Mouse (Mus musculus) lung, postnatal 25 days (tissue): ENCODE results near the gene Snx21.
"Not testable (repeated sequence)": the region's sequence is repeated elsewhere in the genome, so short reads cannot be mapped to it uniquely, and the experiment has no call there.

Source experiments
- DNase-seq: peaks from one replicate; pipeline ENCODE4 v3.0.0; 2022; ENCODE audit warnings: low spot score

Snx21 gene

DNA sequence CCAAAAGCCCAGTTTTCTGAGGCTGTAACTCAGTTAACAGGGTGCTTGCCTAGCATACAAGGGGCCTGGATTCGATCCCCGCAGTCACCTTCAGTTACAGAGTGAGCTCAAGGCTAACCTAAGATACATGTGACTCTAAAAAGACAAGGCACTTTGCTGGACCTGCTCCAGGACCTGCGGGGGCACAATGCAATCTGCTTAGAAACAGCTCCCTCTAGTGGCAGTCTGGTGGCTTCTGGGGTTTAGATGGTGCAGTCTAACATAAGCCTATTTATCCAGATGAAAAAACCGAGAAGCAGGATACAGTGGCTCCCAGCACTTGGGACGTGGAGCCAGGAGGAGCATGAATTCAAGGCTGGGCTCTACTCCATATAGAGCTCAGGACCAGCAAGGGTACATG is 8.7 kb downstream of the Snx21 start:
- DNase-seq: peak; percentile 86

GRCm38 (mm10) chr2:164795868-164796267 is 10.2 kb downstream of the Snx21 start:
- DNase-seq: no peak

- not testable (repeated sequence) for DNase-seq
Measured at GRCm38 (mm10) chr2:164798554-164798953, 12.9 kb downstream of the Snx21 start.

DNA sequence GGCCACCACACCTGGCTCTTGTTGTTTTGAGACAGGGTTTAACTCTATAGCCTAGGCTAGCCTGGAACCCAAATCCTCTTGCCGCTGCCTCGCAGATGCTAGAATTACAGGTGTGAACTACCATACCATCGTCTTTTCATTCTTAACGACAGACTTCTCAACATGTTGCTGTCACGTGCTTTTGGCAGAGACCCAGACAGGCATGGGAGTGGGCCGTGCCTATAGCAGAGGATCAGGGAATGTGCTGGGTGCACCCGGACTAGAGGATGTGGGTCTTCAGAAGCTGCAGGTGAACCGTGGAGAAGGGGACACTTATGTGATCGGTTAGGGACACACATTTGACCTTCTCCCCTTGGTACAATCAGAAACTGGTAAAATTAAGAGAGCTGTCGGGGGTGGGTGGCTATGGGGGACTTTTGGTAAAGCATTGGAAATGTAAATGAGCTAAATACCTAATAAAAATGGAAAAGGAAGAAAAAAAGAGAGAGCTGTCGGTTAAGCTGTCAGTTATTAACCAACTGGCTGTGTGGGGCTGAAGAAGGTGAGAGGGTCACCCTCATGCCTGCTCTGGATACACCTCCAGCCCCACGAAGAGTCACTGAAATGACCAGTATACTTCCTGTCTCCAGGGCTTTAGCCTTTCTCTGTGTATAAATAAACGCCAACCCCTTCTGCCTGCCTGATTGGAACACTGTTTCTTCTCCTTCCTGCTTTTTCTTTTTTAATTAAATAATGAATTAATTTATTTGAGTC is 14.8 kb downstream of the Snx21 start:
- DNase-seq: no peak

- DNase-seq: no peak
Measured at GRCm38 (mm10) chr2:164803201-164803920, 17.7 kb downstream of the Snx21 start.

DNA sequence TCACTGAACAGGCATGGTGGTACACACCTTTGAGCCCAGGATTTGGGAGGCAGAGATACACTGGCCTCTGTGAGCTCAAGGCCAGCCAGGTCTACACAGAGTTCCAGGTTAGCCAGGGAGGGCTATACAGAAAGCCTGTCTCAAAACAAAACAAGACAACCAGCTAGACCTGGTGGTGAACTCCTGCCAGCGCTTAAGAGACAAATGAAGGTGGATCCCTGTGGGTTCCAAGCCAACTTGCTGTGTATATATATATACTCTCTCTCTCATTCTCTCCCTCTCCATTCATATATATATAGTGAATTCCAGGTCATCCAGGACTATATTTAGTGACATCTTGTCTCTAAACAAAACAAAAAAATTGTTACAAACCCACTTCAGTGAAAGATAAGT is 18.3 kb downstream of the Snx21 start:
- DNase-seq: no peak

- DNase-seq: peak; percentile 99
Measured at GRCm38 (mm10) chr2:164804533-164805331, 19.1 kb downstream of the Snx21 start, which contains the start of the genes Acot8 and Zswim3. Gene Acot8, minus strand, starts transcription at chr2:164804882. Gene Zswim3, plus strand, starts transcription at chr2:164805098.

DNA sequence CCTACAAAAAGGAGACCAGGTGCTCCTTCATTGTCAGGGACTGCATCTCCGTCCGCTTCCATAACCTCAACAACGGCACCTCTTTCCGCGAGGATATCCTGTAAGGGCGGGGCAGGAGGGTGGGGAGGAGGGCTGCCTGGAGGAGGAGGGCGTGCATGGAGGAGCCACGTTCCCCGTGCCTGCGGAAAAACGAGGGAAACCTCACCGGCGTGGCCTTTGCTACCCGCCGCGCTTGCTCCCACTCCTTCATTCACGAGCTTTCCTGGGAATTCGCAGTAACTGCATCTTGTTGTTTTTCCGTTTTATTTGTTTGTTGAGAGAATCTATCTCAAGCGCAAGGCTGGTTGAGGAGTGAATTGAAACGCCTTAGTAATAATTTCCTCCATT is 19.7 kb downstream of the Snx21 start:
- DNase-seq: no peak

- DNase-seq: no peak
Measured at GRCm38 (mm10) chr2:164806614-164807013, 21.0 kb downstream of the Snx21 start.

- no peak for DNase-seq
Measured at GRCm38 (mm10) chr2:164813557-164813956, 27.9 kb downstream of the Snx21 start.

DNA sequence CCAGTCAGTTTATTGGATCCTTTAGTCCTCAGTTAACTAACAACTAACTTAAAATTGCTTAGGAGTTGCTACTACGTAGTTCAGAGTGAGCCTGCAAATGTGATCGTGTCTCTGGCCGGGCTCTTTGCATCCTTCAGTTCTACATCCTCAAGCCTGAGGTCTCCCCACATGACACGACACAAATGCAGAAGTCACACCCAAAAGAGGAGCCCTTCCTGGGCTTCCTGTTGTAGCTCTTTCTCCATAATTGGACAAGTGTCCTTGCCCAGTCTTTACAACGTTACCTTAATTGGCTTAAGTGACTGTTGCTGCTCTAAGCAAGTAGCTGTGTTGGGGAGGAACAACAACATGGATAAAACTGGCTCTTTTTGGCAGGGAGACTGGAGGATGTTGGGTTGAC is 29.7 kb downstream of the Snx21 start:
- DNase-seq: no peak

GRCm38 (mm10) chr2:164815821-164816220 is 30.2 kb downstream of the Snx21 start:
- DNase-seq: no peak

DNA sequence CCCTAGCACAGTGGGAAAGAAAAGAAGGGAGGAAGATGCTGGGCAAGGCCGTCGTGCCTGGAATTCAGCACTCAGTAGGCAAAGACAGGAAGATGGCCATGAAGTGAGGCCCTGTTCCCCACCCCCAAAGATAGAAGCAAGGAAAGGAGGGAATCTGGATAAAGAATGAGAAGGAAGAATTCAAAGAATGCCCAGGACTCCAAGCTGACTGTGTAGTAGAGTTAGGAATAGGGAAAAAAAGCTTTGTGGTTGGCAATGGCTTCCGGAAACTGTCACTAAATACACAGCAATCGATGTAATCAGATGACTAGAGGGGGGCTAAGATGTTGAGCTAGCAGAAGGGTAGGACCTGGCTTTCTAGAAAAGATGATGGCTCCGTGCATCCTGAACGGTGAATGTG is 31.6 kb downstream of the Snx21 start:
- no peak for DNase-seq

DNA sequence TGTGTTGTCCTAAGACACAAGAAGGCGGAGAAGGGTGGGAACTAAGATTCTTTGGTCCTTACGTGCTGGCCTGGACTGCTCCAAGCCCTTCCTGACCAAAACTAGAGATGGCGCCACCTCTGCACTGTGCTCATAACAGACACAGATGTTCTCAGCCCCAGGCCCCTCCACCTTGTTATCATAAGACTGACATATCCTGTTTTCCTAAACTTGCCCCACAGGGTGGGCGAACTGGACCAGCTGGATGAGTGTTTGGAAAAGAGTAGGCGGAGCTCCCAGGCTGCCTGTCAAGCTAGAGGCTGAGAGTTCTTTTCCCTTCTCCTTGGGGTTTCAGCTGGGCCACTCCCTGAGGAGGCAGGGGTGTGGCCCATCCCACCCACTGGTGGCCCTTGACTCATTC is 32.1 kb downstream of the Snx21 start:
- no peak for DNase-seq

GRCm38 (mm10) chr2:164821060-164821459 is 35.4 kb downstream of the Snx21 start:
- no peak for DNase-seq

DNA sequence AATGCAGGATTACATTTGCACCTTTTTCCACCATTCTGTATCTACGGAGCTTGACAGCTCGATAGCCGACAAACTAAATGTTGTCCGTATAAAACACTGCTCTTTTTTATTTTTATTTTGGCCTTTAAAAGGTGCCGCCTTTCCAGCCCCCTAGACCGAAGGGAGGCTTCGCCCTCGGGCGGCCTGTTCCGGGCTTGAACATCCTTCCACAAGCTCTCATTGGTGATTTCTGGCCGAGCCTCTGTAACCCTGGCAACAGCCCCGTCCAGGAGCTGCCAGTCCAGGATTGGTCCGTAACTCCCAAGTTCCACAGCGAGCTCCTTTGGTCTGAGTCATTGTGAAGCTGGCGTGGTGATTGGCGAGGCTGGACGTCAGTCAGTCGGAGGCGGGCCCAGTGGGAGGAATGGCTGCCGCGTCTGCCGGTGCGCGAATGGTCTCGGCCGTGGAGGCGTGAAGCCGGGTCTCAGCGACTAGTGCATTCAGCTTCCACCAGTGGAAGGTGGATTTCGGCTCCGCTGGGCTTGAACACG is 37.1 kb downstream of the Snx21 start, which contains the start of gene Zswim1:
Gene Zswim1, plus strand, starts transcription at position 51 of the 530 bp plus-strand sequence.
- DNase-seq: peak; percentile 100

DNA sequence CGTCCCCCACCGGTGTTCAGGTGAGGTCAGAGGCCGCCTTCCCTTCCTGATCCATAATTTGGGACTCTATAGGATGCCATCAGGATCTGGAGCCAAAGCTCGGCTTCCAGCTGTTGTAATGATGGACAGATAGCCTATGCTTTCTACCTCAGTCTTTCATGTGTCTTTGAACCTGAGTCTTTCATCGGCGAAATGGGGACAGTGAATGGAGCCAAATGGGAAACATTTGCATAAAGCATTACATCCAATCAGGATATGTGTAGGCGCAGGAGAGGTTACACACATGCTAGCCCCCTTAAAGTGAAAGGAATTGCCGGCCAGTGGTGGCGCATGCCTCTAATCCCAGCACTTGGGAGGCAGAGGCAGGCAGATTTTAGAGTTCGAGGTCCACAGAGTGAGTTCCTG is 37.6 kb downstream of the Snx21 start:
- DNase-seq: peak; percentile 18

- no peak for DNase-seq
Measured at GRCm38 (mm10) chr2:164823969-164824368, 38.3 kb downstream of the Snx21 start.

- DNase-seq: no peak
Measured at GRCm38 (mm10) chr2:164825521-164825920, 39.9 kb downstream of the Snx21 start.

GRCm38 (mm10) chr2:164827146-164827850 is 41.7 kb downstream of the Snx21 start:
- no peak for DNase-seq

GRCm38 (mm10) chr2:164828437-164828836 is 42.8 kb downstream of the Snx21 start, which contains the start of gene Spata25:
Gene Spata25, minus strand, starts transcription at chr2:164828537.
- DNase-seq: no peak

GRCm38 (mm10) chr2:164829090-164829489 is 43.5 kb downstream of the Snx21 start:
- no peak for DNase-seq
